In genomic region chr4:103214498-103214924, GRCm38 (mm10) we compare ENCODE assay signal across 8 mouse cellular contexts. TPM values are rescaled to one million over a fixed set of nuclear protein-coding genes. Genes with fewer than 3 reads are reported as not detected.
A peak's percentile ranks its signal among the peaks of the same experiment; 100 is the strongest.
DNase-seq lines count a peak whose midpoint lies in the region; ATAC-seq and TF ChIP-seq lines count a peak whose summit lies in the region.

No protein-coding gene starts in this region.

- H3K4me3 ChIP-seq in erythroblast, embryonic 14.5 days (replicated peaks): peak overlapping the region; percentile 99
- peak overlapping the region; percentile 91 for H3K4me3 ChIP-seq in heart, embryonic 12.5 days
- peak overlapping the region; percentile 96 for H3K4me3 ChIP-seq in kidney, postnatal 0 days (replicated peaks; ENCODE audit: low read depth, low read length)
- H3K4me3 ChIP-seq in liver, embryonic 13.5 days (replicated peaks): peak overlapping the region; percentile 94

- WGBS in heart, embryonic 12.5 days: 4% methylated on average over 48 of the region's 48 CpGs
- WGBS in kidney, postnatal 0 days: under 1% methylated on average over 47 of the region's 48 CpGs
- under 1% methylated on average over 48 of the region's 48 CpGs for WGBS in liver, embryonic 13.5 days (ENCODE audit: insufficient replicate concordance)

- no peaks in the 10 kb centered on the region for H3K9me3 ChIP-seq in erythroblast, embryonic 14.5 days (ENCODE audit: control insufficient read depth, low read length)
- H3K9me3 ChIP-seq in heart, embryonic 12.5 days (replicated peaks): no peaks in the 10 kb centered on the region
- H3K9me3 ChIP-seq in kidney, postnatal 0 days (replicated peaks; ENCODE audit: low read length): no peaks in the 10 kb centered on the region
- no peaks in the 10 kb centered on the region for H3K9me3 ChIP-seq in liver, embryonic 13.5 days (replicated peaks)

- H3K36me3 ChIP-seq in erythroblast, embryonic 14.5 days (ENCODE audit: control insufficient read depth): peaks cover 24% of the 10 kb centered on the region
- peaks cover 14% of the 10 kb centered on the region for H3K36me3 ChIP-seq in heart, embryonic 12.5 days
- H3K36me3 ChIP-seq in kidney, postnatal 0 days (ENCODE audit: insufficient read depth, low read length): peaks cover 2% of the 10 kb centered on the region; the same call in 1 of the 2 replicates
- H3K36me3 ChIP-seq in liver, embryonic 13.5 days: peaks cover 20% of the 10 kb centered on the region
- no peaks in the 10 kb centered on the region for H3K36me3 ChIP-seq in splenic B cell, adult 2 months (ENCODE audit: control insufficient read depth, insufficient read depth, low read length, poor library complexity, severe bottlenecking)

- no peaks in the 10 kb centered on the region for H3K27me3 ChIP-seq in erythroblast, embryonic 14.5 days (ENCODE audit: control insufficient read depth)
- H3K27me3 ChIP-seq in heart, embryonic 12.5 days (replicated peaks): no peaks in the 10 kb centered on the region
- no peaks in the 10 kb centered on the region for H3K27me3 ChIP-seq in kidney, postnatal 0 days (ENCODE audit: insufficient read depth, low read length)
- no peaks in the 10 kb centered on the region for H3K27me3 ChIP-seq in liver, embryonic 13.5 days
- H3K27me3 ChIP-seq in splenic B cell, adult 2 months (ENCODE audit: control insufficient read depth, insufficient read depth, low read length, poor library complexity, severe bottlenecking): no peaks in the 10 kb centered on the region

- H3K4me1 ChIP-seq in erythroblast, embryonic 14.5 days (ENCODE audit: control insufficient read depth): peaks cover 34% of the 10 kb centered on the region
- peaks cover 17% of the 10 kb centered on the region; the same call in 1 of the 2 replicates for H3K4me1 ChIP-seq in heart, embryonic 12.5 days (replicated peaks)
- H3K4me1 ChIP-seq in kidney, postnatal 0 days (replicated peaks; ENCODE audit: insufficient read depth, low read length): no peaks in the 10 kb centered on the region
- H3K4me1 ChIP-seq in liver, embryonic 13.5 days (replicated peaks): peaks cover 31% of the 10 kb centered on the region

- DNase-seq in 416B (ENCODE audit: low read depth): peak; percentile 57
- peak; percentile 78 to 79 for DNase-seq in adrenal gland, postnatal 36 days
- DNase-seq in kidney, postnatal 0 days (ENCODE audit: low spot score): peak; percentile 75
- peak; percentile 45 for DNase-seq in liver, embryonic 13.5 days
- peak; percentile 60 to 61 for DNase-seq in natural killer cell, adult 2 months (ENCODE audit: low spot score in 2 of 2)
- peak; percentile 71 for DNase-seq in splenic B cell, adult 2 months (ENCODE audit: low read depth, low spot score)

- peak overlapping the region; percentile 97 for H3K27ac ChIP-seq in heart, embryonic 12.5 days (ENCODE audit: poor library complexity, severe bottlenecking)
- H3K27ac ChIP-seq in kidney, postnatal 0 days: peak overlapping the region; percentile 99
- peak overlapping the region; percentile 92 for H3K27ac ChIP-seq in liver, embryonic 13.5 days

- TF ChIP-seq CTCF in kidney, postnatal 0 days (IDR thresholded peaks at IDR 0.05; ENCODE audit: low read depth): no peak

- ATAC-seq in heart, embryonic 12.5 days (ENCODE audit: insufficient number of reproducible peaks, low FRiP score): peak; percentile 79
- peak; percentile 60 for ATAC-seq in kidney, postnatal 0 days (replicated peaks; ENCODE audit: low FRiP score, low read depth)
- ATAC-seq in liver, embryonic 13.5 days (ENCODE audit: low read depth): peak; percentile 73

- H3K4me2 ChIP-seq in heart, embryonic 12.5 days: peak overlapping the region; percentile 74
- peak overlapping the region; percentile 82 for H3K4me2 ChIP-seq in kidney, postnatal 0 days (ENCODE audit: low read length)
- peak overlapping the region; percentile 90 for H3K4me2 ChIP-seq in liver, embryonic 13.5 days

- peak overlapping the region; percentile 98 for H3K9ac ChIP-seq in heart, embryonic 12.5 days
- peak overlapping the region; percentile 99 for H3K9ac ChIP-seq in kidney, postnatal 0 days (ENCODE audit: low read depth, low read length)
- peak overlapping the region; percentile 98 for H3K9ac ChIP-seq in liver, embryonic 13.5 days

RNA-seq across cellular contexts. Expression of gene Slc35d1, which starts 0.5 kb away (rescaled TPM):
- 10 to 100 TPM; 16.0 to 17.0 TPM for total RNA-seq in adrenal gland, postnatal 36 days (2021)
- polyA plus RNA-seq in erythroblast, embryonic 14.5 days (2012): 0.20 and 0.28 TPM in 2 replicates
- polyA plus RNA-seq in heart, embryonic 12.5 days (2016; fragmentation: Nextera tagmentation; extraction: Ambion mirVana): 9.2 and 10.8 TPM in 2 replicates
- polyA plus RNA-seq in kidney, postnatal 0 days (2015; fragmentation: Nextera tagmentation; extraction: Ambion mirVana): 8.2 and 9.4 TPM in 2 replicates
- 4.6 and 5.7 TPM in 2 replicates for polyA plus RNA-seq in liver, embryonic 13.5 days (2015; fragmentation: Nextera tagmentation; extraction: Ambion mirVana)

Comparison
In these comparisons a context has a peak if more than half of its experiments do, and no peak if none do; other contexts are left out.
1. Peak in every context shown above with its lines: DNase-seq, ATAC-seq, H3K4me3 ChIP-seq and H3K27ac ChIP-seq.